Mouse (Mus musculus): ENCODE measurements at regions not wholly inside any gene's neighbourhood (a gene's known extent, or its start where the extent isn't known, plus 50 kb on each side); places are given as distances from the start of the nearest gene placed in this dataset.
"Not testable (repeated sequence)": the region's sequence is repeated elsewhere in the genome, so short reads cannot be mapped to it uniquely, and the experiment has no call there.

- Histone ChIP-seq H3K27ac (ENCODE audit: insufficient read depth, low read length) (no peak overlapping the region), H3K4me1 (ENCODE audit: control insufficient read depth, insufficient read depth, low read length) (no peaks in the 10 kb centered on the region), H3K4me3 (ENCODE audit: insufficient read depth, low read length) (no peak overlapping the region)
- TF ChIP-seq CTCF (IDR thresholded peaks at IDR 0.05; ENCODE audit: extremely low read depth, insufficient read depth, low read length) (no peak), POLR2A (IDR thresholded peaks at IDR 0.05; ENCODE audit: extremely low read depth, insufficient read depth, low read length) (no peak)
Measured at GRCm38 (mm10) chr16:73530191-73530590, 881.4 kb downstream of the Robo2 start.

DNA sequence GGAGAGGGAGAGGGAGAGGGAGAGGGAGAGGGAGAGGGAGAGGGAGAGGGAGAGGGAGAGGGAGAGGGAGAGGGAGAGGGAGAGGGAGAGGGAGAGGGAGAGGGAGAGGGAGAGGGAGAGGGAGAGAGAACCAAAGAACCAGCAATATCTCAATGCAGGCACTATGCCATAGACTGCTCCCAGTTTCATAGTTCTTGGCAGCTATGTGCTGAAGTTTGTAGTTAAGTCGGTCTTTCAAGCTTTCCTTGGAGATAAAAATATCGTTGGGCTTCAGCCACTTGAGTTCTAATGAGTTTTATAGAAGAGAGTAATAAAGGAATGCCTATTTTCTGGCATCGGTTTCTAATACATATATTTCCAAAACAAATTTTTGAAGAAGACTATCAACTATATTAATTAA is 888.7 kb downstream of the Robo2 start:
- not testable (repeated sequence) for H3K4me1 ChIP-seq (ENCODE audit: control insufficient read depth, insufficient read depth, low read length); H3K4me3 ChIP-seq (ENCODE audit: insufficient read depth, low read length); H3K27ac ChIP-seq (ENCODE audit: insufficient read depth, low read length)

- TF ChIP-seq POLR2A (IDR thresholded peaks at IDR 0.05; ENCODE audit: extremely low read depth, insufficient read depth, low read length), result no peak
- no peak for TF ChIP-seq CTCF (IDR thresholded peaks at IDR 0.05; ENCODE audit: extremely low read depth, insufficient read depth, low read length)
- no peaks in the 10 kb centered on the region for H3K4me1 ChIP-seq (ENCODE audit: control insufficient read depth, insufficient read depth, low read length)
- no peak overlapping the region for H3K27ac ChIP-seq (ENCODE audit: insufficient read depth, low read length)
- H3K4me3 ChIP-seq (ENCODE audit: insufficient read depth, low read length), result no peak overlapping the region
Measured at GRCm38 (mm10) chr16:73504759-73505158, 906.9 kb downstream of the Robo2 start.

DNA sequence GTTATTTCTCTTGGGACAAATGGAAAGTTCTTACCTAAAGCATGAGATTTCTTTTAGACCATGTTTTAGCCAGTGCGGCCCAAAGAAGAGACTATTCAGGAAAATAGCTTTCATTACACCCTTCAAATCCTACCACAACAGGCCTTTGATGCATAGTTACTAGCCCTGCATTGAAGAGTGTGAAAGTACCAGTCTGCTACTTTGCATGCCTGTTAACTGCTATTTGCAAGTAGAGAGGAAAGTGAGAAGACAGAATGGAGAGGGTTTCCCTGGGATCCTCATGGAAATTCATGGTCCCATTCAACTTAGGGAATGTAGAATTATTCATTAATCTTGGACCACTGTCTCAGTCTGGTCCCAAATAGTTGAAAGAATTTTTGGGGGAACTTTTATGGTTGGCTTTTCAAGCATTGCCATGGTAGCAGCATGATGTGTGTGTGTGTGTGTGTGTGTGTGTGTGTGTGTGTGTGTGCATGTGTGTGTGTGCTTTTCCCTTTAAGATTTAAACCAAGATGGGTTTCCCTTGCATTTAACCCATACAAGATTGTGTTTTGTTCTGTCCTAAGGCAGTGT is 912.9 kb downstream of the Robo2 start:
- H3K4me1 ChIP-seq (ENCODE audit: control insufficient read depth, insufficient read depth, low read length), result no peaks in the 10 kb centered on the region
- TF ChIP-seq POLR2A (IDR thresholded peaks at IDR 0.05; ENCODE audit: extremely low read depth, insufficient read depth, low read length) (no peak), CTCF (IDR thresholded peaks at IDR 0.05; ENCODE audit: extremely low read depth, insufficient read depth, low read length) (no peak)
- H3K4me3 ChIP-seq (ENCODE audit: insufficient read depth, low read length), result no peak overlapping the region
- H3K27ac ChIP-seq (ENCODE audit: insufficient read depth, low read length), result no peak overlapping the region

DNA sequence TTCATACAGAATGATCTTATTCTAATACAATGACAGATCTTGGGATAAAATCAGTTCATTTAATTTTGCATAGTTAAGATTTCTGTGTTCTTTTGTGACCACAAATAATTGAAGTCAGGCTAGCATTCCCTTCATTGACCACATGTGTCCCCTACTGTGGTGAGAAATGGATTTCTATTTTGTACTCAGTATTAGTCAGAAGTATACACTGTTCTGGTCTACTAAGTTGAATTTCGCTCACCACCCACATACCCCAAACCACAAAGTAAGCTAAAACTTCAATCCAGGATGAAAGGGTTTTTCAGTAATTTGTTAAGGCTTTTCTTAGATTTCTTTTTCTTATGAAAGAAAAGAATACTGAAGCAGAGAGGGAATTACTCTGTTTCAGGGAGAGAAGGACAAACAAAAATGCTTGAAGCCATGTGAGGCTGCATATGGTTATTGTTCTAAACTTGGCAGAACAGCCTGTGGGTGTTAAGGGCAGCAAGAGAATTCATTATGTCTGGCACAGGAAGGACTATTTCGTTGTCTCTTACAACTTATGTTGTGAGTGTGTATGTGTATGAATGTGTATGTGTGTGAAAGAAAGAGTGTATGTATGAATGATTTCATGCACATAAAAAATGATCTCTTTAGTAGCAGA is 928.3 kb downstream of the Robo2 start:
- no peak overlapping the region for H3K4me3 ChIP-seq (ENCODE audit: insufficient read depth, low read length)
- no peak overlapping the region for H3K27ac ChIP-seq (ENCODE audit: insufficient read depth, low read length)
- no peaks in the 10 kb centered on the region for H3K4me1 ChIP-seq (ENCODE audit: control insufficient read depth, insufficient read depth, low read length)
- TF ChIP-seq CTCF (IDR thresholded peaks at IDR 0.05; ENCODE audit: extremely low read depth, insufficient read depth, low read length) (no peak), POLR2A (IDR thresholded peaks at IDR 0.05; ENCODE audit: extremely low read depth, insufficient read depth, low read length) (no peak)

DNA sequence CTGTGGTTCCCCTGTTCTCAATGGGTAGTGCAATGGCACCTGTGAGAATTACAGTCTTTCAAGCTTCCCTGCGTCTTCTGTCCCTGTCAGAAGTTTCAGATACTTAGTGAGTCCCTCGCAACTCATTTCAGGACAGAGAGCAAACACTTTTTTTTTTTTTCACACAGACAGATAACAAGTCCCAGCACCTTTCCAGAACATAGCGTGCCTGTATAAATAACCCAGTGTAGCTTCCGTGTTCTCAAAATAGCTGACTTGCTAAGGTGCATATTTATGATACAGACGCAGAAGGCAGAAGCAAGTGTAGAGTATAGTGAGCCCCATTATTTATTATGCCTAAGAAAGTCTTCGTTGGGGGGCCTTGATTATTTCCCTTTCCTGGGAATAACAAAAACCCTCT is 929.4 kb downstream of the Robo2 start:
- H3K4me3 ChIP-seq (ENCODE audit: insufficient read depth, low read length), result no peak overlapping the region
- H3K27ac ChIP-seq (ENCODE audit: insufficient read depth, low read length), result no peak overlapping the region
- no peak for TF ChIP-seq POLR2A (IDR thresholded peaks at IDR 0.05; ENCODE audit: extremely low read depth, insufficient read depth, low read length)
- TF ChIP-seq CTCF (IDR thresholded peaks at IDR 0.05; ENCODE audit: extremely low read depth, insufficient read depth, low read length), result no peak
- no peaks in the 10 kb centered on the region for H3K4me1 ChIP-seq (ENCODE audit: control insufficient read depth, insufficient read depth, low read length)

DNA sequence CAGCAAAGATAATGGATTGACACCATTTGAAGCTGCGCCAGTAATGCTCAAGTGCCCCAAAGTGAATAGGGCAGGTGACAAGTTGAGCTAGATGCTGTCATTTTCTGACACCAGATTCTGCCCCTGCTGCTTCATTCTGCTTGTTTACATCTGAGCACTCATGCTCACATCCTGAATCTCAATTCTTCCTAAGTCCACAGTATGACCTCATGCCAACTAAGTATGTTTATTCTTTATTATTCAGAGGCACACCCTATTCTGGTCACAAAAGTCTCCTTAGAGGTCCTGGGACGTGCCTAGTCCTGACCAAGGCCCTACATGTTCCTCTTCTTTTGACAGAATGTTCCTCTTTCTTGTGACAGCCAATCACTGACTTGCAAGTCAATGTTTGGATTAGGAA is 938.1 kb downstream of the Robo2 start:
- H3K27ac ChIP-seq (ENCODE audit: insufficient read depth, low read length), result no peak overlapping the region
- TF ChIP-seq POLR2A (IDR thresholded peaks at IDR 0.05; ENCODE audit: extremely low read depth, insufficient read depth, low read length) (no peak), CTCF (IDR thresholded peaks at IDR 0.05; ENCODE audit: extremely low read depth, insufficient read depth, low read length) (no peak)
- no peaks in the 10 kb centered on the region for H3K4me1 ChIP-seq (ENCODE audit: control insufficient read depth, insufficient read depth, low read length)
- H3K4me3 ChIP-seq (ENCODE audit: insufficient read depth, low read length), result no peak overlapping the region

- no peak overlapping the region for H3K27ac ChIP-seq (ENCODE audit: insufficient read depth, low read length)
- H3K4me3 ChIP-seq (ENCODE audit: insufficient read depth, low read length), result no peak overlapping the region
- no peaks in the 10 kb centered on the region for H3K4me1 ChIP-seq (ENCODE audit: control insufficient read depth, insufficient read depth, low read length)
- TF ChIP-seq POLR2A (IDR thresholded peaks at IDR 0.05; ENCODE audit: extremely low read depth, insufficient read depth, low read length) (no peak), CTCF (IDR thresholded peaks at IDR 0.05; ENCODE audit: extremely low read depth, insufficient read depth, low read length) (no peak)
Measured at GRCm38 (mm10) chr16:73471547-73471946, 940.1 kb downstream of the Robo2 start.

- TF ChIP-seq CTCF (IDR thresholded peaks at IDR 0.05; ENCODE audit: extremely low read depth, insufficient read depth, low read length) (no peak), POLR2A (IDR thresholded peaks at IDR 0.05; ENCODE audit: extremely low read depth, insufficient read depth, low read length) (no peak)
- H3K4me1 ChIP-seq (ENCODE audit: control insufficient read depth, insufficient read depth, low read length), result no peaks in the 10 kb centered on the region
Measured at GRCm38 (mm10) chr16:73470535-73470934, 941.1 kb downstream of the Robo2 start.

GRCm38 (mm10) chr16:73466296-73466695 is 945.3 kb downstream of the Robo2 start:
- TF ChIP-seq POLR2A (IDR thresholded peaks at IDR 0.05; ENCODE audit: extremely low read depth, insufficient read depth, low read length) (no peak), CTCF (IDR thresholded peaks at IDR 0.05; ENCODE audit: extremely low read depth, insufficient read depth, low read length) (no peak)
- Histone ChIP-seq H3K4me1 (ENCODE audit: control insufficient read depth, insufficient read depth, low read length) (no peaks in the 10 kb centered on the region), H3K4me3 (ENCODE audit: insufficient read depth, low read length) (no peak overlapping the region), H3K27ac (ENCODE audit: insufficient read depth, low read length) (no peak overlapping the region)

More at GRCm38 (mm10) chr16:73470535-73470934, 941.1 kb downstream of the Robo2 start:
- Histone ChIP-seq H3K4me3 (ENCODE audit: insufficient read depth, low read length) (no peak overlapping the region), H3K27ac (ENCODE audit: insufficient read depth, low read length) (no peak overlapping the region)

Data from cortical plate, adult 2 months (tissue).